Mouse (Mus musculus): ENCODE data around the gene Filip1.

The Filip1 gene

DNA sequence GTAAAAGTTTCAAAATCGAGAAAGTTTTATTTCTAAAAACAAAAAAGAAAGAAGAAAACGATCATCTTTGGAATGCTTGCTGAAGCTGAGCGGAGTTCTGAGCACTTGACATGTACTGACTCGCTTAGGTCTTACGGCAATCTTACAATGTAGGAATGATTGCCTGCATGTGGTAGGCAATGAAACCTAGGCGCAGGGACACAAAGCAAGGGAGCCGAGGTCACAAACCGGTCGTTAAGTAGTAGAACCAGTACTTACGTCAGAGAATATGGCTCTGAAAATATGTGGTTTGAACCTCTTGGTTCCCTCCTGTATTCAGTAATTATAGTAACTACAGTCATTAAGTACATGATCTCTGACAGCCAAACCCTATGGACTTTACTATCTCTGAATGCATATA, 29.4 kb downstream of the Filip1 start:
- no peak for DNase-seq (ENCODE audit: inconsistent ontology term)

DNA sequence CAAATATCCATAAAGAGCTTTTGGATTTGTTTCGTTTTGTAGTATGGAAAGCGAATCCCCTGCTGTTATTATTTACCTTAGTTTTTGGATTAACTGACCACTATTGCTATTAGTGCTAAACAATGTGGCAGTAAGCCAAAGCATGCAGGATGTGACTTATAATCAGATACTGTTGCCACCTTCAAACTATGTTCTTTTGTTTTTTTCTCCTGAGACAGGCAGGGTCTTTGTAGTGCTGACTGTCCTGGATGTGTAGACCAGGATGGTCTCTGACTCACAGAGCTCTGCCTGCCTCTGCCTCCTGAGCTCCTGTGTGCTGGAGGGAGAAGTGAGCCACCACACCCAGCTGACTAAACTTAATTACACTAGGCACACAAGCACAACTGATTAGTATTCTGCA, 33.4 kb downstream of the Filip1 start:
- DNase-seq (ENCODE audit: inconsistent ontology term), result no peak

DNA sequence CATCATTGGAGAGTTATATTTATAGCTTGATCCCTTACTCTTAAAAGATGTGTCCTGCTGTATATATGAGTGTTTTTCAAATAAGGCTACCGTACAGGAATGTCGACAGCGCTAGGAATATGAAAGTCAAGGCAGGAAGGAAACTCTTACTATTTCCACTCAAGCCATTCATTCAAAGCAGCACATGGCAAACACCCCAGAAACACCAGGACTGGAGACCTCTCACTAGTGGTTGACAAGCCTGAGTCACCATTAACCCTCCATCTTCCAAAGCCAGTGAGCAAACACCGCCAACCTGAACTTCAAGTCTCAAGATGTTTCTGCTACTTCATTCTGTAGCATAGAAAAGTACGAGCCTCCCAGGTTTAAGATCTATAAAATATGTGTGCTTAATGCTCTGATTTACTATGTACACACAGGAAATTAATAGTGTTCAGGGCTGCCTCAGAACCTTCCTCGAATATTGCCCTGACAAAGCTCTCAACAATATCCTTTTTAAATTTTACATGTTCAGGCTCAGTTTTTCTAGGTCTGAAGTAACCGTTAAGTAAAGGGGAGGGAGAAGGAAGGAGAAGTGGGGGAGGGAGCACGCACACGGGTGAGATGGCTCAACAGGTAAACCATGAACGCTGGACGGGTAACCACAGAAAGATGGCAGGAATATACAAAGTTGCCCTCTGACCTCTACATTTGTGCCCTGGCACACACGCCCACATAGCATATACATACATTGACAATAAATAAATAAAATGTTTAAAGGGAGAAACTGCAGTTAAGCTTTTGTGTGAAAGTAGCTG, 34.2 kb downstream of the Filip1 start:
- DNase-seq (ENCODE audit: inconsistent ontology term), result peak; percentile 12

DNA sequence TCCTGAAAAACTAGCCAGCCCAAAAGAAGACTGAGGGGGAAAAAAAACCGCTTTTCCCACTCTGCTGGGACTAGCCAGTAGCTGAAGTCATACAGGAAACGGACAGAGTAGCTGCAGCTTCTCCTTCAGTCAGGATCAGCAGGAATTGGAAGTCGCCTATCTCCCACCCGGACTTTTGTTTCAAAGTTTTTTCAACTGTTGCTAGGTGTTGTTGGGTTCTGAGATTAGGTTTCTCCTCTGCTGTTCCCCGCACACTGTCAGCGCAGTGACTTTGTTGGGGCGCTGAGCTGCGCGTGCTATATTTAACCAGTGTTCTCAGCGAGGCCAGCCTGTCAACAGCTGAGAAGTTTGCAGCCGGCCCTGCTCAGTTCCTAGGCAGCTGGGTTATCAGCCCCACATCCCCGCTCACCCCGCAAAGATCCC, 35.1 kb downstream of the Filip1 start:
- peak; percentile 38 for DNase-seq (ENCODE audit: inconsistent ontology term)

DNA sequence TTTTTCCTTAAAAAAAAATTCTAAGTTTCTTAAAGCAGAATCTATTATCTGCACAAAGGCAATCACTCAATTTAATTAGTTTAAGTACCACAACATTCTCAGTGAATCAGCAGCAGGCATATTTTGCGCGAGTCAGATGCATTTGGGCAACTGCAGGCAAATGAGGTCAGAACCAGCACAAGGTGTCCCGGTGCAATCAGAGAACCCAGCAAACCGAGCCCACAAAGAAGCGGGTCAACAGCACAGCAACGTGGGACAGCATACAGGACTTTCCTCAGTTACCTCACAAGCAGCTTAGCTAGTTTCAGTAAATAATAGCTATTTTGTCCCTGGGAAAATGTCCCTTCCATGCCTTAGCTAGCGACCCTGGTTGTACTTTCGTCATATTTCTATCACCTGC, 35.9 kb downstream of the Filip1 start:
- DNase-seq (ENCODE audit: inconsistent ontology term), result peak; percentile 45

DNA sequence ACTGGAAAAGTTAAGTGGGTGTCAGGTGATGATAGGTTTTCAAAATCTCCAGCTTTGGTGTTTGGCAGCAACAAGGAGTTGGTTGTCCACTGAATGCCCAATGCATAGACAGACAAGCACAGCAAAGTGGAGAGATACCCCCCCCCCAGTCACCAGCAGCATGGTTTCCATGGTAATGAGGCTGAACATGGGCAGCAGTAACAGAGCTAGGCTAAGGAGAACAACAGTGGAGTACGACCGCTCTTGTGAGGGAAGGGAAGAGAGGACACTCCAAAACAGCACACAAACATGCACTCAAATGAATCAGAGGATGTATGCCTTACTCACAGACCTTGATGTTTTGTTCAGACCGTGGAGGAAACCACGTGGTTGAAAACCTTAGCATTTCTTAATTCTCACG, 37.5 kb downstream of the Filip1 start:
- no peak for DNase-seq (ENCODE audit: inconsistent ontology term)

DNA sequence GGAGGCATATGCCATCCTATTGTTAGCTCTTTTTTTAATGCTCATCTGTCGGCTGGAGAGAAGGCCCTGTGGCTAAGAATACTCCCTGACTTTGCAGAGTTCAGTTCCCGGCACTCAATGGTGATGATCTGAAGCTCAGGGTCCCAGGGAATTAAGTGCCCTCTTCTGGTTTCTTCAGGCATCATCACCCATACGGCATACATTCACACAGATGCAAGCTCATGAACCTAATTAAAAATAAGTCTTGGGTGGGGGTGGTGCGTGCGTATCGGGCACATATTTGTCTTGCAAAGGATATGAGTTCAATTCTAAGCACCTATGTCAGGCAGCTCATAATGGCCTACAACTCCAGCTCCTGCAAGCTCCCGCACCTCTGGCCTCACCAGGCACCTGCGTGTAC, 39.1 kb downstream of the Filip1 start:
- no peak for DNase-seq (ENCODE audit: inconsistent ontology term)

DNA sequence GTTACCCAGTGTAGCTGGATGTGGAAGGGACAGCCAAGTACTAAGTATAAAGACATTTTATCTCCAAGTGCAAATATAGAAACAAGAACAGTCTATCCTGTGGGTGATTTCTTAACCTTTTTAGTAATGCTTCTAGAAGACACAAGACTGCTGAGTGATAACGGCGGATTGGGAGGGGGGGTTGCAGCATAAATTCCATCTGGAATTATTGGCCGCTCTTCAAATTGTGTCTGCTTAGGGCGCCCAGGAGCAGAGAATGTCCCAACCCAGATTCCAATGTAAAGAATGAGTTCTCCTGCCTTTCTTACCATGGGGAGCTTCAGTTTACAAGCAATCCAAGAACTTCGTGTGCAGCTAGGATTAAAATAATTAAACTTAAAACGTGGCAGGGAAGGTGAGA, 39.9 kb downstream of the Filip1 start:
- DNase-seq (ENCODE audit: inconsistent ontology term), result no peak

DNA sequence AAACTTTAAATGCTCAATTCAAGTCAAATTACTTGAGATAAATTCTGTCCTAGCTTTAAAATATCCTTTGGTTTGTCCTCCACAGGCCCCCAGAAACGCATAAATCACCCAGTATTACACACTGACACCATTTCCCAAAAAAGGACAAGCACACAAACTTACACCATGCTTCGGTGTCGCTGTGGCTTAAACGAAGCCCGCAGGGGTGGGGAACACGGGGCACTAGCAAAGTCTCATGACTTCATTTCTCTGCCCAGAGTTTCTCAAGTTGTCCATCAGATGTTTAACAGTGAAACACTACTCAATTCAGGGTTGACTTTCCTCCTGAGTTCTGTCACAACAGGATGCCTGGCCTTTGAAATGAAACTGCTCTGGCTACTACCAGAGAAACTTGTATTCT, 41.0 kb downstream of the Filip1 start:
- no peak for DNase-seq (ENCODE audit: inconsistent ontology term)

DNA sequence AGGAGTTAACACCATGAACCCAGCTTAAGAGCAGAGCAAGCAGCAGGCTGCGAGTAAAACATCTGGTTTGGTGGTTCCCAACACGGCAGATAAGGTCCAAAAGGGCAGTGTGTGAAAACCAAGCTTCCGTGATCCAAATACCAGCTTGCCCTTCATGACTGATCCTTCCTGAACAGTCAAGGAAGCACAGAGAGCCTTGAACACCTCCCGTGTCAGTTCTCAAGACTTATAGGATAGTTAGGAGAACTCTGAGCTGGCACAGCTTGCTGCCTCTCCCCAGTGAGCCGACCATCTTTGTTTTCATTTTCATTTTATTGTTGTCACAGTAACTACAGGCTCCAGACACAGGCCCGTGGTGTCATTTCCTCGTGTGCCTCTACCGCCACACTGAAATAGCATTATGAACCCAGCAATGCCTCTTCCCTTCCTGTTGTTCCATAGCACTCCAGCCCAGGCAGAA, 42.0 kb downstream of the Filip1 start:
- no peak for DNase-seq (ENCODE audit: inconsistent ontology term)

DNA sequence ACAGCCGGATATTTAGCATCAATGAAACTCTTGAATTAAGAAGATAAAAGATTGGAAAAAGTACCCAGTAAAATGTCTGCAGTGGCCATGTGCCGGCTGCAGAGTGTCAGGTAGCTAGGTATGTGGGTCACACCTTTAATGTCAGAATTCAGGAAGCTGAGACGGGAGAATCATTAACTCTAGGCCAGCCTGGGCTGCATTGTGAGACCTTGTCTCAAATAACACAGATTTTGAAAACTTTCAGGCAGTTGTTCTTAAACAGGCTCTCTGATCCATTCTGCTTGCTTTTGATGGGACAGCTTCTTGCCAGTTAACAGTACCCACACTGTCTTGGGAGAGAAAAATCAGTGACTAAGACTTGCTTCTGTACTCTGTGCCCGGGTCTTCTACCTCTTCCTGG, 43.1 kb downstream of the Filip1 start:
- no peak for DNase-seq (ENCODE audit: inconsistent ontology term)

DNA sequence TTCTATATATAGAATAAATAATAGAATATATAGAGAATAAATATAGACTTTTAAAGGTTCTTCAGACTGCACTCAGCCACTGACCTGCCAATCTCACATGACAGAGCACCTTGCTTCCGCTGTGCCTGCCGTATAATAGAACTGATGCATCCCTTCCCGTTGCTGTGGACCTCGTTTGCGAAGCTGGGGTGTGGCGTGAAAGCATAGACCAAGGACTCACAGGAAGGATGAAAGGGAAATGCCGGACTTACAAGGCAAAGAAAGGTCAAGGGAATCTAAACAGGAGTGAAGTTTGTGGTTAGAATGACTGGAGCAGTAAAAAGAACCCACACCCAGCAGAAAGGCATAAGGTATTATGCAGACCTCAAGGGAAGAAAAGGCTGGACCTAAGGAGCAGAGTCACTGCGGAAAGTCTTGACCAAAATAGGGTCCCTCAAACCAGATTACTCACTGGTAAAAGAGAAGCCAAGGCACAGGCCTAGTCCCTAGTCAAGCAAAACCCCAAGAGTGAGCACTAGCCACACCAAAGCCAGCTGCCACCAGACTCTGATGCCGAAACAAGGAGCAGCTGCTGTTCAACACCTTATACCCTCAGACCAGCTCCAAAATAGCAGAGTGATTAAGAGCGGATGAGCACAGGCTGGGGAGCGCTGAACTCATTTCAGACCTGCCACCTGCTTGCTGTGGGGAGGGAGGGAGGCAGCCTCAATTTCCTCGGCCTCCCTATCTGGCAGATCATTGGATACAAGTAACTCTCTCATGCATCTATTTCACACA, 45.8 kb downstream of the Filip1 start:
- DNase-seq (ENCODE audit: inconsistent ontology term), result no peak

DNA sequence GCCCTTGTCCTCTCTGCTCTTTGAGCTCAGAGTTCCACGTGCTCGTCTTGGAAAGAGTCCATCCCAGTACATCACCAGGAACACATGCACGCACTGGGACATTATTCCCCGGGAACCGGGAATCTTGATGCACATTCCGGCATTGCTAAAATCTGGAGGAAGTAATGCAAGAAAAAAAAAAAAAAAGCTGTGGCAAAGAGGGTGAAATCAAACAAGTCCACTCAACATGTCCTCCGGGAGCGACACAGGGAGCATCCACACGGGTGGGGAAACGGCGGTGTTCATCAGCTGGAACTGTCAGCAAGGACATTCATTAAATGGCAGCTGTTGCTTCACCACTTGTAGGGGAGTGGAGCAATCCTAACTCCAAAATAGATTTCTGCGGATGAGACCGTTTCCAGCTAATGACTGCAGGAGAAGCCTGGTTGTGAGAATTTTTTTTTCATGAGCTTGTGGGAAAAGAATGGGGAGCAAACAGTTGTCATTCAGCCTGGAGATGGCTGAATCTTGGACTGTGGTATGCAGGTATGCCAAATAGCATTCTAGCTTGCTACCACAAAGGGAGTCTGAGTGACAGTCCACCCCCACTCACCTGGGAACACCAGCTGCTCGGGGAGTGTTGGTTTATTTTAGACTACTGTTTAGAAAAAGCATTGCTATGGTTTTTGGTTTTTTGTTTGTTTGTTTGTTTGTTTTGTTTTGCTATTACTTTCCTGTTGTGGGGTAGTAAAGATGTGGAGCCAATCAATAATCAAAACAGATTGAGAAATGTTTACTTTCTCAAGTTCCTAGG, 46.9 kb downstream of the Filip1 start:
- no peak for DNase-seq (ENCODE audit: inconsistent ontology term)

DNA sequence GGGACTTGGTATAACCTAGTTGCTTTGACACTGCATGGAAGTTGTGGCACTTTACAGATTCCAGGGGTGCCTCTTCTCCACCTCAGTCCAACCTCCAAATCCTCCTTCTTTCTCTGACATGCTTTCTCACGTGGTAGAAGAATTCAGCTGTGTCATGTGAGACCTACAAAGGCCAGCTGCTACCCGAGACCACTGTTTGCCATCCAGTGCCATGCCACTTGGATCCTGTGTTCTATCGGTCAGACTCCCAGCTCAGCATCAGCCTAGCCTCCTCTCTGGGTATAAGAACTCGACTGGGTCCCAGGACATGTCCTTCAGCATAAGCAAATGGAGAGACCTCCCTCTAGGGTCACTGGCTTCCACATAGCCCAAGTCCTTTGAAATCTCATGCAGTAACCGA, 47.6 kb downstream of the Filip1 start:
- DNase-seq (ENCODE audit: inconsistent ontology term), result no peak

DNA sequence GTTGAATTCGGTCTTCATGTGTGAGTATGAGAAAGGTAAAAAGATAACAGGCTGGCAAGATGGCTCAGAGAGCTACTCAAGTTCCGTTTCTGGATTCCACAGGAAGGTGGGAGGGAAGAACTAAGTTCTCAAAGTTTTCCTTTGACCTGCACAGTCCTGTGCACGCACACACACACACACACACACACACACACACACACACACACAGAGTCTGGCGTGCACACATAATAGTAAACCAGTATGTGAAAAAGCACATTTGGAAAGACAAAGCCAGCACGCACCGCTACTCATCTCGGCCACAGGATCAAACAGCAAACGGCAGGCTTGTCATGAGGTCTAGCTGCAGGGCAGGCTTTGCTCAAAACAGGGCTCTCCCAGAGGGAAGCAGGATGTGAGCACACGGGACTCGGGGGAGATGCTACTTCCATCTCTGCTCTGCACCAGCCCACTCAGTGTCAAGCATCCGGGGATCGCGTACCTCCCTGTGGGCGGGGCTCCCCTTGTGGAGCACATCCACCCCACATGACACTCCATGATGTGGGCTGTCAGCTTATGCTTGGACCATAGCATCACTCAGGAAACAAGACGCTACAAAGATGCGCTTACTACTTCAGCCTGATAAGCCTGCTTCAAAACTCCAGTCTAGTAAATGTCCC, 50.9 kb downstream of the Filip1 start:
- DNase-seq (ENCODE audit: inconsistent ontology term), result peak; percentile 68

DNA sequence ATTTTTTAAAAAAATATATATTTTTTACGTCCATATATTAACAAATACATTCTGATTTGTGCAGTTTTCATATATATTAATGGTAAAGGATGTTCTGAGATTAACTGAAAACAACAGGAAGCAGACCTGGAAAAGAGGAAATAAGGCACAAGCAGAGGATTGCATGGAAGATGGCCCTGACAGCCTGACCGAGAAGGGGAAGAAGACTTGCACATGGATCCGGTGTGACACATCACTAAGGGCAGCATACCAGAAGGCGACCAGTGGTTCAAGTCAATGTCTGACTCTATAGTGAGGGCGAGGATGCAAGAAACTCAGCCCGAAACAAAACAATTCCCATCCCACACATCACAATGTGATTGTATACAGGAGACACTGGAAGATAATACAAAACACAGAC, 52.2 kb downstream of the Filip1 start:
- no peak for DNase-seq (ENCODE audit: inconsistent ontology term)

DNA sequence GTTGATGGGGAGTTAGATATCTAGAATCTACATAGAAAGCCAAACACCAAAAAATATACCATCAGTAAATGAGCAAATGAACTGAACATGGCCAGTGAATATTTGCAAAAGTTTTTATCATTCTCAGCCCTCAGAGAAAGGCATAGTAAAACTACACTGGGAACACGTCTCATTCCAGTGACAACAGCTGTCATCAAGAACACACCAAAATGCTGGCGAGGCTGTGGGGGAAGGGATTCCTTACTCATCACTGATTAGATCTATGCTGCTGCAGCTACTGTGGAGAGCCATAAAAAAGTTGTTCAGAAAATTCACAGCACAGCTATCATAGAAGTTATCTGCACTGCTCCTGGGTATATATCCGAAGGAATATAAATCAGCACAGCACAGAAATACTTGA, 54.3 kb downstream of the Filip1 start:
- no peak for DNase-seq (ENCODE audit: inconsistent ontology term)

DNA sequence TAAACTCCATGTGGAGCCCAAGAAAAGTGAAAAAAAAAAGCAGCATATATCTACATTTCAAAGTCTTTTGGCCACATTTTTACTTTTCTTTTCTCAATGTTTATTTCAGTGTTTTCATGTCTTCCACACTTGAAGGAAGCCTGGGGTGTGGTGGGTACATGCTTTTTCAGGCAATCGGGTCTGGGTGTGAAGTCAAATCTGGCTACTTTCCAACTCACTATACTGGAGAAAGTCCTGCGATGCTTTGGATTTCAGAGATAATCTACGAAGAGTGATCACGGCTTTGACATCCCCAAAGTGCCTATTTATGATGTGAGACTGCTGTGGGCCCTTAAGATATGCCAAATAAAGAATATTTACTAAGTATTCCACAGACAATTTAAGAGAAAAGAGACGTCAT, 57.7 kb downstream of the Filip1 start:
- no peak for DNase-seq (ENCODE audit: inconsistent ontology term)

DNA sequence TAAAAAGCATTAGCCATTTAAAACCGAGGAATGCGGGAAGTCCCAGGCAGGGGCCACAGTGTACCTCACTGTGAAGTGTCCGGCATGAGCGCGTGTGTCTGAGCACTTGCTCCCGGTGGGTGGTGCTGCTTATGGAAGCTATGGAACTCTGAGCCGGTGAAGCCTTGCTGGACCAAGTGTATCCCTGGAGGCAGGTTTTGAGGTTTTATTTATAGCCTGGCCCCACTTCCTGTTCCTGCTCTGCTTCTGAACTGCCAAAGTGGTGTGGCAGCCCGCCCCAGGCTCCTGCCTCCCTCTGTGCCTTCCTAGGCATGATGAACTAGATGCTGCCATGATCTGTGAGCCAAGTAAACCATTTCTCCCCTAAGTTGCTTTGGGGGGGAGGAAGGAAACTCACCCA, 60.7 kb downstream of the Filip1 start:
- DNase-seq (ENCODE audit: inconsistent ontology term), result no peak

DNA sequence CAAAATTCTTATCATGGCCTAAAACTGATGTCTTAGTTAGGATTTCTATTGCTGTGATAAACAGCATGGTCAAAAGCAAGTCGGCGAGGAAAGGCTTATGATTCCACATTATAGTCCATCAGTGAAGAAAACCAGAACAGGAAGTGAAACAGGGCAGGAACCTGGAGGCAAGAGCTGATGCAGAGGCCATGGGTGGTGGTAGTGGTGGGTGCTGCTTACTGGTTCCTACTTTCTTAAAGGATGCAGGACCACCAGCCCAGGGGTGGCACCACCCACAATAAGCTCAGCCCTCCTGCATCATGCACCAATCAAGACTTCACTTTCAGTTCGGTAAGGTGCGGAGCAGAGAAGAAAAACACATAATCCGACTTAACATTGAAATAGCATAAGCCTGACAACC, 61.3 kb downstream of the Filip1 start:
- no peak for DNase-seq (ENCODE audit: inconsistent ontology term)

DNA sequence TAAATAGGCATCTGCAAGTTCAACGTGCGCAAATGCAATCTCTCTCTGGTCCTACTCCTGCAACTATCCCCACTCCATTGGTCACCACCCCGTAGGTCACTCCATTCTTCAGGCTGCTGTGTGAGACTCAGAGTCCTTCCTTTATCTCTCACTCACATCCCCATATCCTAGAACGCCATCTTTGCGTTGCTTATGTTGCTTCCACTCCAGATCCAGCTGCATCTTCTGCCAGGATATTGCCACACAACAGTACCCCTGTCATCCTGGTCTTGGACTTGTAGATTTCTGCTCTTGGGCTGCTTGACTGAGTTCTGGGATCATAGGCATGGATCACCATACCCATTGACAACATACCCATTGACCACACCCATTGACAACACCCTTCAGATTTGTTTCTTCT, 62.0 kb downstream of the Filip1 start:
- no peak for DNase-seq (ENCODE audit: inconsistent ontology term)

DNA sequence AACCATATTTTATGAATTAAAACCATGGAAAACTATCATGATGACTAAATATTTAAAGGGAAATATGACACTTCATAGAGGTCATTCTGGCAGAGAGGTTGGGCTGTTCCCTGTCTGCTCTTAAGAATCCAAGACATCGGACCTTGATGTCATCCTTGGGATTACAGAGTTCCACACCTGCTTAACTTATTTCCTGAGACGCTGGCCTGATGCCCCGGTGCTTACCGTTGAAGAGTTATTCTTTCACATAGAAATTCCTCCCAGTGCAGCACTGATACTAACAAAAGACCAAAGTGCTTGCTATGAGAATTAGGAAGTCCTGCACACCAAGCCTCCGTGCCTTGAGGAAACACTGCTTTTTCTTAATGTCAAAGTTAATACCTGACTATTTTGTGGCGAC, 62.6 kb downstream of the Filip1 start:
- DNase-seq (ENCODE audit: inconsistent ontology term), result no peak

All from Muller cell, postnatal 12 days (primary cell).